Comparison of ENCODE assay signal across 8 mouse cellular contexts in the genomic region with DNA sequence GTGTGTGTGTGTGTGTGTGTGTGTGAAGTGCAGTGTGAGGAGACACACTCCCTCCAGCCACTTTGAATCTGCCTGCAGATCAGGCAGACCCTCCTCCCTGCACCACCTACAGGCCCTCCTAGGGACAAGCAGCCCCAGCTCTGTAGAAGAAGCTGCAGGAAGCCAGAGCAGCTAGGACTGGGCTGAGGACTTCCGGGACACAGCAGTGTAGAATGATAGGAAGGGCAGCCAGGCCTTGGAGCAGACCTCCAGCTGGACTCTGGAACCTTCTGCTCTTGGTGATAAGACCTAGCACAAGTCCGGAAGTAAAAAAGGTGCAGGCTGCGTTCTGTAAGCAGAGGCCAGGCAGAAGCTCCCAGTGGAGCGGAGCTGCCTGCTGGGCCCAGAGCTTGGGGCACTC.
DNase-seq lines count a peak whose midpoint lies in the region; ATAC-seq and TF ChIP-seq lines count a peak whose summit lies in the region.

No protein-coding gene starts in this region.

- 56% methylated on average over 4 of the region's 4 CpGs for WGBS in midbrain, embryonic 10.5 days
- 58% methylated on average over 4 of the region's 4 CpGs for WGBS in midbrain, embryonic 13.5 days
- 53% methylated on average over 4 of the region's 4 CpGs for WGBS in embryonic facial prominence, embryonic 10.5 days
- WGBS in hindbrain, embryonic 12.5 days: 59% methylated on average over 4 of the region's 4 CpGs
- 31% methylated on average over 4 of the region's 4 CpGs for WGBS in lung, postnatal 0 days
- 50% methylated on average over 4 of the region's 4 CpGs for WGBS in stomach, postnatal 0 days

- H3K4me1 ChIP-seq in midbrain, embryonic 10.5 days: peaks cover 15% of the 10 kb centered on the region
- 0 out of 2 replicates have a peak, but pooled peaks cover 4% of the 10 kb centered on the region for H3K4me1 ChIP-seq in midbrain, embryonic 13.5 days (replicated peaks)
- peaks cover 11% of the 10 kb centered on the region for H3K4me1 ChIP-seq in embryonic facial prominence, embryonic 10.5 days
- H3K4me1 ChIP-seq in hindbrain, embryonic 12.5 days: peaks cover 12% of the 10 kb centered on the region
- no peaks in the 10 kb centered on the region for H3K4me1 ChIP-seq in lung, postnatal 0 days (ENCODE audit: insufficient read depth, low read depth, low read length)
- no peaks in the 10 kb centered on the region for H3K4me1 ChIP-seq in stomach, postnatal 0 days (replicated peaks; ENCODE audit: control insufficient read depth, insufficient read depth)

- peak; percentile 28 for DNase-seq in midbrain, embryonic 10.5 days (ENCODE audit: low spot score)
- DNase-seq in embryonic facial prominence, embryonic 10.5 days (ENCODE audit: low spot score): no peak
- DNase-seq in lung, postnatal 0 days (ENCODE audit: low spot score): peak; percentile 65
- DNase-seq in stomach, postnatal 0 days (ENCODE audit: low spot score): peak; percentile 62
- no peak for DNase-seq in gastrocnemius, postnatal 10 days
- DNase-seq in left cerebral cortex, postnatal 36 days (ENCODE audit: low spot score in 2 of 2): no peak

- 0 out of 2 replicates have a peak, but pooled peaks have one; percentile 18 for TF ChIP-seq EP300 in lung, postnatal 0 days (IDR thresholded peaks at IDR 0.05)
- no peak for TF ChIP-seq EP300 in stomach, postnatal 0 days (optimal IDR thresholded peaks at IDR 0.05)

- no peak overlapping the region for H3K4me2 ChIP-seq in midbrain, embryonic 13.5 days (replicated peaks)
- no peak overlapping the region for H3K4me2 ChIP-seq in hindbrain, embryonic 12.5 days (replicated peaks)
- H3K4me2 ChIP-seq in lung, postnatal 0 days (replicated peaks; ENCODE audit: low read depth, low read length): no peak overlapping the region
- H3K4me2 ChIP-seq in stomach, postnatal 0 days (replicated peaks; ENCODE audit: low read depth): no peak overlapping the region

- H3K9me3 ChIP-seq in midbrain, embryonic 10.5 days (replicated peaks): no peaks in the 10 kb centered on the region
- no peaks in the 10 kb centered on the region for H3K9me3 ChIP-seq in midbrain, embryonic 13.5 days
- H3K9me3 ChIP-seq in embryonic facial prominence, embryonic 10.5 days: no peaks in the 10 kb centered on the region
- H3K9me3 ChIP-seq in hindbrain, embryonic 12.5 days (replicated peaks): no peaks in the 10 kb centered on the region
- H3K9me3 ChIP-seq in lung, postnatal 0 days (ENCODE audit: low read length): no peaks in the 10 kb centered on the region
- no peaks in the 10 kb centered on the region for H3K9me3 ChIP-seq in stomach, postnatal 0 days (ENCODE audit: control insufficient read depth, low read length)

- H3K27me3 ChIP-seq in midbrain, embryonic 10.5 days (ENCODE audit: low read depth, poor library complexity, severe bottlenecking): no peaks in the 10 kb centered on the region
- no peaks in the 10 kb centered on the region for H3K27me3 ChIP-seq in midbrain, embryonic 13.5 days
- no peaks in the 10 kb centered on the region for H3K27me3 ChIP-seq in embryonic facial prominence, embryonic 10.5 days (replicated peaks; ENCODE audit: low read depth, poor library complexity, severe bottlenecking)
- H3K27me3 ChIP-seq in hindbrain, embryonic 12.5 days: no peaks in the 10 kb centered on the region
- no peaks in the 10 kb centered on the region for H3K27me3 ChIP-seq in lung, postnatal 0 days (replicated peaks; ENCODE audit: insufficient read depth, low read length)
- H3K27me3 ChIP-seq in stomach, postnatal 0 days (ENCODE audit: control insufficient read depth, insufficient read depth, low read length): no peaks in the 10 kb centered on the region

- peak overlapping the region; percentile 75 for H3K27ac ChIP-seq in midbrain, embryonic 10.5 days (replicated peaks)
- no peak overlapping the region for H3K27ac ChIP-seq in midbrain, embryonic 13.5 days
- peak overlapping the region; percentile 72 for H3K27ac ChIP-seq in embryonic facial prominence, embryonic 10.5 days (replicated peaks)
- peak overlapping the region; percentile 30; the same call in 1 of the 2 replicates for H3K27ac ChIP-seq in hindbrain, embryonic 12.5 days
- H3K27ac ChIP-seq in lung, postnatal 0 days (ENCODE audit: low read length): peak overlapping the region; percentile 44
- no peak overlapping the region; the same call in 1 of the 2 replicates for H3K27ac ChIP-seq in stomach, postnatal 0 days (replicated peaks)

- H3K9ac ChIP-seq in midbrain, embryonic 13.5 days (replicated peaks): no peak overlapping the region
- H3K9ac ChIP-seq in hindbrain, embryonic 12.5 days: peak overlapping the region; percentile 38; the same call in 1 of the 2 replicates
- no peak overlapping the region for H3K9ac ChIP-seq in lung, postnatal 0 days (replicated peaks; ENCODE audit: low read depth)
- no peak overlapping the region for H3K9ac ChIP-seq in stomach, postnatal 0 days (ENCODE audit: low read length)

- intact Hi-C loops in left cerebral cortex, postnatal 36 days (cut with DNase I): loop anchor here (5.0 kb wide), 1 partner anchor 116 kb away; no protein-coding TSS in a partner anchor

- no peak overlapping the region for H3K4me3 ChIP-seq in midbrain, embryonic 10.5 days
- no peak overlapping the region for H3K4me3 ChIP-seq in midbrain, embryonic 13.5 days (replicated peaks)
- no peak overlapping the region for H3K4me3 ChIP-seq in embryonic facial prominence, embryonic 10.5 days
- no peak overlapping the region for H3K4me3 ChIP-seq in hindbrain, embryonic 12.5 days
- H3K4me3 ChIP-seq in lung, postnatal 0 days (ENCODE audit: low read depth, low read length): no peak overlapping the region
- no peak overlapping the region for H3K4me3 ChIP-seq in stomach, postnatal 0 days (ENCODE audit: low read depth, low read length)

- no peaks in the 10 kb centered on the region for H3K36me3 ChIP-seq in midbrain, embryonic 10.5 days
- H3K36me3 ChIP-seq in midbrain, embryonic 13.5 days: no peaks in the 10 kb centered on the region
- no peaks in the 10 kb centered on the region for H3K36me3 ChIP-seq in embryonic facial prominence, embryonic 10.5 days (replicated peaks)
- H3K36me3 ChIP-seq in hindbrain, embryonic 12.5 days: no peaks in the 10 kb centered on the region
- H3K36me3 ChIP-seq in lung, postnatal 0 days (ENCODE audit: insufficient read depth, low read length): no peaks in the 10 kb centered on the region
- H3K36me3 ChIP-seq in stomach, postnatal 0 days (ENCODE audit: control insufficient read depth, insufficient read depth, low read length): no peaks in the 10 kb centered on the region

- TF ChIP-seq CTCF in lung, postnatal 0 days (IDR thresholded peaks at IDR 0.05): peak; percentile 61
- peak; percentile 55 for TF ChIP-seq CTCF in stomach, postnatal 0 days (IDR thresholded peaks at IDR 0.05; ENCODE audit: low read depth)

- ATAC-seq in midbrain, embryonic 13.5 days: no peak
- 0 out of 2 replicates have a peak, but pooled peaks have one; percentile 45 for ATAC-seq in hindbrain, embryonic 12.5 days (ENCODE audit: low FRiP score)
- ATAC-seq in lung, postnatal 0 days: peak; percentile 89
- ATAC-seq in stomach, postnatal 0 days (ENCODE audit: low FRiP score, low TSS enrichment): peak; percentile 96

Comparison
In these comparisons a context has a peak if more than half of its experiments do, and no peak if none do; other contexts are left out.
1. H3K27ac ChIP-seq: peak in midbrain, embryonic 10.5 days (single experiment), embryonic facial prominence, embryonic 10.5 days (single experiment), hindbrain, embryonic 12.5 days (single experiment) and lung, postnatal 0 days (single experiment); none in midbrain, embryonic 13.5 days (single experiment) and stomach, postnatal 0 days (single experiment).
2. DNase-seq: peak in midbrain, embryonic 10.5 days (single experiment), lung, postnatal 0 days (single experiment) and stomach, postnatal 0 days (single experiment); none in embryonic facial prominence, embryonic 10.5 days (single experiment), gastrocnemius, postnatal 10 days (single experiment) and left cerebral cortex, postnatal 36 days (0 of 2).